Mouse (Mus musculus) heart, adult 2 months (tissue): ENCODE measurements around the gene Ifit1bl1. TPM values are rescaled to one million over a fixed set of nuclear protein-coding genes. Genes with fewer than 3 reads are reported as not detected.

Source experiments
- DNase-seq, 2 experiments: peaks; one replicate each; pipeline ENCODE4 v3.0.0; 2021
- H3K27ac ChIP-seq: fragments of 200-600 bp; 2 replicates; pipeline ENCODE4 v1.8.1; 2022
- H3K27me3 ChIP-seq: fragments of 200-500 bp; 2 replicates; pipeline ENCODE4 v1.6.1; 2012; ENCODE audit warnings: mild to moderate bottlenecking, low read length, inconsistent platforms, mixed read lengths; ENCODE audit not compliant: control insufficient read depth, insufficient read depth
- H3K36me3 ChIP-seq: fragments of 200-500 bp; 2 replicates; pipeline ENCODE4 v1.6.1; 2012; ENCODE audit warnings: low read length, inconsistent platforms; ENCODE audit not compliant: control insufficient read depth, insufficient read depth
- H3K4me1 ChIP-seq: fragments of 200-500 bp; 2 replicates; pipeline ENCODE4 v1.6.1; 2011; ENCODE audit warnings: low read length; ENCODE audit not compliant: control insufficient read depth, insufficient read depth
- H3K4me3 ChIP-seq: fragments of 200-600 bp; 2 replicates; pipeline ENCODE4 v1.8.1; 2022
- H3K79me2 ChIP-seq: fragments of 200-500 bp; replicated peaks from 2 replicates; pipeline ENCODE4 v1.6.1; 2012; ENCODE audit warnings: mild to moderate bottlenecking, inconsistent platforms, low read length, moderate library complexity, mixed read lengths; ENCODE audit not compliant: control insufficient read depth, insufficient read depth
- H3K9ac ChIP-seq: fragments of 200-500 bp; 2 replicates; pipeline ENCODE4 v1.6.1; 2012; ENCODE audit warnings: low read depth, mild to moderate bottlenecking, control low read depth, inconsistent platforms, low read length, mixed read lengths
- CTCF ChIP-seq: fragments of 200-600 bp; IDR thresholded peaks from 2 replicates; pipeline ENCODE4 v1.8.1; 2022; ENCODE audit warnings: antibody characterized with exemption, mild to moderate bottlenecking, moderate library complexity
- EP300 ChIP-seq: fragments of 200-500 bp; IDR thresholded peaks from 2 replicates; pipeline ENCODE4 v1.6.1; 2011; ENCODE audit warnings: low read depth, low read length, control low read depth; ENCODE audit not compliant: insufficient read depth
- POLR2A ChIP-seq: fragments of 200-500 bp; IDR thresholded peaks from 2 replicates; pipeline ENCODE4 v1.6.1; 2011; ENCODE audit warnings: mild to moderate bottlenecking, low read depth, low read length, control low read depth; ENCODE audit not compliant: insufficient read depth
- WGBS: fragments of 180-500 bp; shearing (Covaris S2); methylation state at CpG from one replicate; pipeline ENCODE4 v1.1.7; 2018; 5-methylcytosine and 5-hydroxymethylcytosine counted together
- intact Hi-C: fragments of 180-260 bp; cut with DNase I; formaldehyde crosslinking; loops from one replicate; pipeline ENCODE4 v1.15.1; 2025
- polyA plus RNA-seq: library from polyadenylated mRNA; depleted of rRNA; stranded (reverse); fragments of >200 nt; gene quantifications from 2 replicates; pipeline ENCODE4 v1.2.3, GENCODE M21; 2012
- total RNA-seq, 2 experiments: library from RNA; stranded (reverse); gene quantifications; 2 replicates each; pipeline ENCODE4 v1.2.3; 2021

Ifit1bl1 gene
- total and polyA plus RNA-seq, 3 experiments = 1.3 to 1.8 (median 1.5) TPM

DNA sequence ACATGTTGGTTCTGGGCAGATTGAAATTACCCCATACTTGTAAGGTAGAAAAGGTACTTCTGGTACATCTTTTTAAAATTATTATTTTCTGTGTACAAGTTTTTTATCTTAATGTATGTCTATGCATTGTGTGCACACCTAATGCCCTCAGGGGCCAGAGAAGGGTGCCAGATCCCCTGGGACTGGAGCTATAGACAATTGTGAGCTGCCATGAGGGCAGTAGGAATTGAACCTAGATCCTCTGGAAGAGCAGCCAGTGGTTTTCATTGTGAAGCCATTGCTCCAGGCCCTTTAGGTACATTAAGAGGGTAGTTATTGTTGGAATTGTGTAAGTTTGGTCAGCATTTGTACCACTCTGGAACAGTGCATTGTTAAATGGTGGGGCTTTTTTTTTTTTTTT is 47.7 kb downstream of the Ifit1bl1 start:
- DNase-seq = no peak
- Histone ChIP-seq H3K4me1 (peaks cover 9% of the 10 kb centered on the region), H3K27ac (peak overlapping the region; percentile 77; the same call in 1 of the 2 replicates), H3K9ac (no peak overlapping the region), H3K27me3 (no peaks in the 10 kb centered on the region), H3K36me3 (peaks cover 17% of the 10 kb centered on the region), H3K4me3 (no peak overlapping the region), H3K79me2 (no peaks in the 10 kb centered on the region)
- intact Hi-C loops = loop anchor here (5.0 kb wide), 1 partner anchor 267 kb away; no protein-coding TSS in a partner anchor
- no peak for TF ChIP-seq EP300
- no peak for TF ChIP-seq CTCF
- TF ChIP-seq POLR2A = no peak

DNA sequence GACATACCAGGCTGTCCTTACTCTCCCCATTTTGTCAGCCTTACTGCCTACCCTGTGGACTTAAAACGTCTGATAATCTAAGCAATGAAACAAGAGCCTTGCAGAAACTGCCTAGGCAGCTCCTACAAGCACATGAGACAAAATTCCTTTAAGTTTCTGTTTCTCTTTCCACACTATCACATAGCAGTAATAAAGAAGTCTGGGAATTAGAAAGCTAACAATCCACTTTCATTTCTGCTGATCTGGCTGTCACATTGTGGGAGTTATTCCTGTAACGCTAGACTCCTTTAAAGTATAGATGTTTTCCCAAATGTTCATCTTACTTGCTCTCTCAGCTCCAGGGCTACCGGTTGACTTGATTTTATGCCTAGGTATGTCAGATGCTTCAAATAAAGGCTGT is 48.2 kb downstream of the Ifit1bl1 start:
- 20% methylated on average over 3 of the region's 3 CpGs for WGBS
- Histone ChIP-seq H3K36me3 (peaks cover 17% of the 10 kb centered on the region), H3K27ac (peak overlapping the region; percentile 77), H3K4me3 (peak overlapping the region; percentile 31), H3K4me1 (peaks cover 9% of the 10 kb centered on the region), H3K9ac (peak overlapping the region; percentile 52), H3K27me3 (no peaks in the 10 kb centered on the region), H3K79me2 (no peaks in the 10 kb centered on the region)
- intact Hi-C loops = loop anchor here (2.0 to 5.0 kb wide), 2 partner anchors 29 to 266 kb away; partner anchors contain the start of gene Ifit3
- no peak for DNase-seq
- no peak for TF ChIP-seq CTCF
- no peak for TF ChIP-seq EP300
- no peak for TF ChIP-seq POLR2A

DNA sequence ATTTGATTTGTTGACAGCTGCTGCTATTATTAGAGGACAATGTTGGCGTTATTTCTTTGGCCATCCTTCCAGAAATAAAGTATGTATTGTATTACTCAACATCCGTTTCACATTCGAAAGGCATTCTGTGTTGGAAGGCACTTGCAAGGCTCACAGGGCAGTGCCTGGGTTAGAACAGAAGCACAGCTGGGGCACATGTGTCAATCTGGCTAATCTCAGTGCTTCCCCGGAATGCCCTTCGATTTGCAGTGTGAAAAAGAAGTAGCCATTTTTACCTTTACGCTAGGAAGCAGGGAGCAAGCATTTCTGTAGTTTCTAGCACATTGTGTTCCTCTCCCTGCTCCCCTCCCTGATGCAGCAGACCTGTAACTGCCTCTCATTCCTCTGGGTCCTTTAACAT is 48.7 kb downstream of the Ifit1bl1 start:
- H3K79me2 ChIP-seq = no peaks in the 10 kb centered on the region
- no peaks in the 10 kb centered on the region for H3K27me3 ChIP-seq
- peak; percentile 67; the same call in 1 of the 2 replicates for TF ChIP-seq EP300
- peak; percentile 70 for TF ChIP-seq POLR2A
- no peak for TF ChIP-seq CTCF
- peaks cover 17% of the 10 kb centered on the region for H3K36me3 ChIP-seq
- peaks cover 9% of the 10 kb centered on the region for H3K4me1 ChIP-seq
- DNase-seq = peak; percentile 34 to 39
- H3K4me3 ChIP-seq = peak overlapping the region; percentile 31
- WGBS = 7% methylated on average over 6 of the region's 6 CpGs
- intact Hi-C loops = loop anchor here (2.0 to 5.0 kb wide), 2 partner anchors 30 to 266 kb away; partner anchors contain the start of gene Ifit3
- H3K27ac ChIP-seq = peak overlapping the region; percentile 77
- peak overlapping the region; percentile 52 for H3K9ac ChIP-seq

DNA sequence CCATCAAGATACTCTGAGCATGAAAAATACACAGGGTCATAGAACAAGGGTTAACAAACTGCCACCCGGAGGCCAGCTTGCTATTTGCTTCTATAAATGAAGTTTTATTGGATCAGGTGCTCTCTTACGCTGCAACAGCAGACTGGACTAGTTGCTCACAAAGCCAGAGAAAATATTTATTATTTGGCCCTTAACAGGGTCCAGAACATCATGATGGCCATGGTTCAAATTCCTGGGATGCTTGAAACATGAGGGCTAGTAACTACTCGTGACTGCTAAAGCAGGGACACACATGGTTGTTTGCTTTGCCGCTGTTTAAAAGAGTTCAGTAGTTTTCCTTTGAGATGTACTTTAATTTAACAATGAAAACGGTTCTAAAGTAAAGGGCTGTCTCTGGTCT is 49.8 kb downstream of the Ifit1bl1 start:
- DNase-seq = peak in 1 of 2 experiments; percentile 39
- Histone ChIP-seq H3K9ac (peak overlapping the region; percentile 51), H3K27ac (peak overlapping the region; percentile 77), H3K79me2 (no peaks in the 10 kb centered on the region), H3K36me3 (peaks cover 17% of the 10 kb centered on the region), H3K27me3 (no peaks in the 10 kb centered on the region), H3K4me1 (peaks cover 9% of the 10 kb centered on the region), H3K4me3 (no peak overlapping the region)
- WGBS = 19% methylated on average over 5 of the region's 5 CpGs
- intact Hi-C loops = loop anchor here (2.0 to 5.0 kb wide), 5 partner anchors 25 to 309 kb away; partner anchors contain the start of genes Ifit3, Ifit3b and Lipa
- TF ChIP-seq POLR2A = 0 out of 2 replicates have a peak, but pooled peaks have one; percentile 22
- TF ChIP-seq EP300 = no peak
- peak; percentile 21; the same call in 1 of the 2 replicates for TF ChIP-seq CTCF

DNA sequence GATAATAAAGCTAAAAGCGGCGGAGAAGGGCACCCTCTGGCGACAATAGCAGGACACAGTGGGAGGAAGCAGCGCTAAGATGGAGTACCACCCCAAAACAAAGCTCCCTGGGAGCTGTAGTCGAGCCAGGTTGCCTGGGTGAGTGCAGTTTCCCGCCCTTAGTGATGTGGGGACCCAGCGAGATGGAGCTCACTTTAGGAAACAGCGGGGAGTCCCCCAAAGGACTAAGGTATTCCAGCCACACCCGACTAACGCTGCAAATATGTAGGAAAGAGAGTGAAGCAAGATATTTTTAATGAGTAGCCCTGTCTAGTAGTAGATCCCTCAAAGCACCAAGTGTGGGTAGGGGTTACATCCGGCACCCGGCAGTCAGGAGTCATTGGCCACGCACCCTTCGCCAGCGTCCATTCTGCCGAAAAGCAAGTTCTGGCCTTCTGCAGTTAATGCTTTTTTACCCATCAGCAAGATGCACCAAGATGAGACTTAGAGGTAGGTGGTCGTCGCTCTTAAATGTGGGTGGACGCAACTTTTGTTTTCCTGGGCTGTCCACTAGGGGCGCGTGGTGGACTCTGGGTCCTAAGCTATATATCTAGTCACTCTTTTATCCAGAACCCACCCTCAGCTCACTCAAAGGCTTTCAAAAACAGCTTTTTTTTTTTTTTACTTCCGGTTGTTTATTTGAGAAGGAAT is 51.1 kb downstream of the Ifit1bl1 start, which contains the start of gene Ifit2:
Ifit2 (plus strand) TSS at position 161 of the 690 bp plus-strand sequence.
- peak within 1 kb of the TSS; percentile 44 for H3K4me3 ChIP-seq
- H3K9ac ChIP-seq = peak within 1 kb of the TSS; percentile 59
- peaks cover 14% of the 10 kb centered on the region for H3K36me3 ChIP-seq
- intact Hi-C loops = loop anchor here (2.0 to 5.0 kb wide), 4 partner anchors 24 to 308 kb away; partner anchors contain the start of genes Ifit3b and Lipa
- peak within 1 kb of the TSS; percentile 77 for H3K27ac ChIP-seq
- WGBS = under 1% methylated on average over 22 of the region's 22 CpGs
- peak; percentile 77 to 83 for DNase-seq
- H3K4me1 ChIP-seq = peaks cover 7% of the 10 kb centered on the region
- no peaks in the 10 kb centered on the region for H3K27me3 ChIP-seq
- 0 out of 2 replicates have a peak, but pooled peaks have one; percentile 65 for TF ChIP-seq EP300
- peak; percentile 68 for TF ChIP-seq CTCF
- peak; percentile 61 for TF ChIP-seq POLR2A
- H3K79me2 ChIP-seq = no peaks in the 10 kb centered on the region

DNA sequence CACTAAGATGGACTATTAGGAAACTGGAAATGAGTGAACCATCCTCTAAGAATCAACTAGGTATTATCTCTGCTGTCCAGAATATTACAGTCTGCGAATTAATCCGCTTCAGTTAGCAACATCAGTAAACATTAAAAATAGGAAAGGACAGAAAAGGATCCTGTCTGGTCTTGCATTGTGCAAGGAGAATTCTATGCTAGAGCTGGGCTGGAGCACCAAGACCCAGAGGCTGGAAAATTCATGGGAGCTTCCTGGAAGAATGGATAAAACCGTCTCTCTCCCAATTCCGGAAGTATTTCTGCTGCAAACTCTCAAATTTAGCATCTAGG is 51.6 kb downstream of the Ifit1bl1 start:
- peaks cover 14% of the 10 kb centered on the region for H3K36me3 ChIP-seq
- TF ChIP-seq EP300 = no peak
- no peak for TF ChIP-seq POLR2A
- no peak for TF ChIP-seq CTCF
- peak overlapping the region; percentile 62 for H3K27ac ChIP-seq
- H3K27me3 ChIP-seq = no peaks in the 10 kb centered on the region
- no peak for DNase-seq
- H3K4me3 ChIP-seq = peak overlapping the region; percentile 44; the same call in 1 of the 2 replicates
- peaks cover 7% of the 10 kb centered on the region for H3K4me1 ChIP-seq
- H3K79me2 ChIP-seq = no peaks in the 10 kb centered on the region
- no peak overlapping the region for H3K9ac ChIP-seq
- WGBS = 25% methylated on average over 4 of the region's 4 CpGs
- intact Hi-C loops = loop anchor here (2.0 to 5.0 kb wide), 4 partner anchors 23 to 307 kb away; partner anchors contain the start of genes Ifit3b and Lipa
